Mouse (Mus musculus): ENCODE results near the gene 1700122O11Rik.
A peak's percentile ranks its signal among the peaks of the same experiment; 100 is the strongest.

Gene 1700122O11Rik

GRCm38 (mm10) chr17:48038193-48038592 lies at the start of gene 1700122O11Rik:
Gene 1700122O11Rik, minus strand, starts transcription at chr17:48038293.
- no peak for DNase-seq

GRCm38 (mm10) chr17:48080626-48081025 lies 42.5 kb upstream of the 1700122O11Rik start:
- DNase-seq = no peak

- no peak for DNase-seq
These were observed 29.6 kb upstream of the 1700122O11Rik start for GRCm38 (mm10) chr17:48067729-48068128.

GRCm38 (mm10) chr17:48067083-48067614 lies 29.1 kb upstream of the 1700122O11Rik start:
- no peak for DNase-seq

GRCm38 (mm10) chr17:48065081-48065501 lies 27.0 kb upstream of the 1700122O11Rik start:
- DNase-seq = no peak

- DNase-seq = no peak
These were observed 26.2 kb upstream of the 1700122O11Rik start for GRCm38 (mm10) chr17:48064196-48064843.

- no peak for DNase-seq
These were observed 19.3 kb upstream of the 1700122O11Rik start for GRCm38 (mm10) chr17:48057382-48057781.

GRCm38 (mm10) chr17:48055076-48055816 lies 17.2 kb upstream of the 1700122O11Rik start:
- no peak for DNase-seq

GRCm38 (mm10) chr17:48053646-48054045 lies 15.6 kb upstream of the 1700122O11Rik start:
- no peak for DNase-seq

- DNase-seq = no peak
These were observed 14.4 kb upstream of the 1700122O11Rik start for GRCm38 (mm10) chr17:48052338-48053067.

GRCm38 (mm10) chr17:48051638-48052337 lies 13.7 kb upstream of the 1700122O11Rik start:
- DNase-seq = no peak

- peak; percentile 88 for DNase-seq
These were observed 7.5 kb upstream of the 1700122O11Rik start for GRCm38 (mm10) chr17:48045631-48046030.

- DNase-seq = no peak
These were observed 5.2 kb upstream of the 1700122O11Rik start for GRCm38 (mm10) chr17:48043154-48043880.

GRCm38 (mm10) chr17:48041351-48042287 lies 3.5 kb upstream of the 1700122O11Rik start:
- DNase-seq = peak; percentile 59

GRCm38 (mm10) chr17:48039232-48039866 lies 1.3 kb upstream of the 1700122O11Rik start:
- peak; percentile 81 for DNase-seq

GRCm38 (mm10) chr17:48036921-48037320 lies 1.2 kb downstream of the 1700122O11Rik start:
- no peak for DNase-seq

- peak; percentile 59 for DNase-seq
These were observed 6.3 kb downstream of the 1700122O11Rik start for GRCm38 (mm10) chr17:48031521-48032430.

GRCm38 (mm10) chr17:48029241-48029640 lies 8.9 kb downstream of the 1700122O11Rik start:
- DNase-seq = peak; percentile 50

- DNase-seq = peak; percentile 57
These were observed 9.8 kb downstream of the 1700122O11Rik start for GRCm38 (mm10) chr17:48028250-48028649.

Measured in kidney, postnatal 10 days (tissue).